Mouse (Mus musculus): ENCODE data around the gene Iqcb1.
"Not testable (repeated sequence)": the region's sequence is repeated elsewhere in the genome, so short reads cannot be mapped to it uniquely, and the experiment has no call there.

Iqcb1 gene

GRCm38 (mm10) chr16:36828054-36828786, at the start of gene Iqcb1:
TSS of gene Iqcb1 (plus strand) at chr16:36828385.
- peak; percentile 50 for DNase-seq (ENCODE audit: low read depth, low spot score)

- DNase-seq (ENCODE audit: low read depth, low spot score) = no peak
These were observed 44.0 kb upstream of the Iqcb1 start for GRCm38 (mm10) chr16:36784146-36784545.

- DNase-seq (ENCODE audit: low read depth, low spot score) = no peak
These were observed 43.4 kb upstream of the Iqcb1 start, which contains the start of gene Slc15a2 for GRCm38 (mm10) chr16:36784594-36785313. TSS of gene Slc15a2 (minus strand) at chr16:36784962.

GRCm38 (mm10) chr16:36786466-36786865, 41.7 kb upstream of the Iqcb1 start:
- DNase-seq (ENCODE audit: low read depth, low spot score) = no peak

GRCm38 (mm10) chr16:36790166-36790565, 38.0 kb upstream of the Iqcb1 start:
- no peak for DNase-seq (ENCODE audit: low read depth, low spot score)

GRCm38 (mm10) chr16:36794976-36795375, 33.2 kb upstream of the Iqcb1 start:
- no peak for DNase-seq (ENCODE audit: low read depth, low spot score)

GRCm38 (mm10) chr16:36798334-36798733, 29.9 kb upstream of the Iqcb1 start:
- DNase-seq (ENCODE audit: low read depth, low spot score) = no peak

- no peak for DNase-seq (ENCODE audit: low read depth, low spot score)
These were observed 25.8 kb upstream of the Iqcb1 start for GRCm38 (mm10) chr16:36802361-36802760.

GRCm38 (mm10) chr16:36808616-36809015, 19.6 kb upstream of the Iqcb1 start:
- no peak for DNase-seq (ENCODE audit: low read depth, low spot score)

GRCm38 (mm10) chr16:36813680-36814079, 14.5 kb upstream of the Iqcb1 start:
- DNase-seq (ENCODE audit: low read depth, low spot score) = no peak

GRCm38 (mm10) chr16:36816916-36817315, 11.3 kb upstream of the Iqcb1 start:
- no peak for DNase-seq (ENCODE audit: low read depth, low spot score)

GRCm38 (mm10) chr16:36817321-36817926, 10.8 kb upstream of the Iqcb1 start:
- peak; percentile 64 for DNase-seq (ENCODE audit: low read depth, low spot score)

GRCm38 (mm10) chr16:36820016-36820415, 8.2 kb upstream of the Iqcb1 start:
- DNase-seq (ENCODE audit: low read depth, low spot score) = no peak

- no peak for DNase-seq (ENCODE audit: low read depth, low spot score)
These were observed 7.4 kb upstream of the Iqcb1 start for GRCm38 (mm10) chr16:36820747-36821146.

GRCm38 (mm10) chr16:36821474-36821873, 6.7 kb upstream of the Iqcb1 start:
- no peak for DNase-seq (ENCODE audit: low read depth, low spot score)

- DNase-seq (ENCODE audit: low read depth, low spot score) = no peak
These were observed 553 bp upstream of the Iqcb1 start for GRCm38 (mm10) chr16:36827611-36828053.

- DNase-seq (ENCODE audit: low read depth, low spot score) = no peak
These were observed 635 bp downstream of the Iqcb1 start for GRCm38 (mm10) chr16:36828820-36829219.

- DNase-seq (ENCODE audit: low read depth, low spot score) = not testable (repeated sequence)
These were observed 18.7 kb downstream of the Iqcb1 start for GRCm38 (mm10) chr16:36846894-36847293.

- DNase-seq (ENCODE audit: low read depth, low spot score) = no peak
These were observed 23.0 kb downstream of the Iqcb1 start for GRCm38 (mm10) chr16:36851202-36851601.

GRCm38 (mm10) chr16:36863585-36863984, 35.4 kb downstream of the Iqcb1 start:
- DNase-seq (ENCODE audit: low read depth, low spot score) = no peak

- DNase-seq (ENCODE audit: low read depth, low spot score) = no peak
These were observed 41.3 kb downstream of the Iqcb1 start for GRCm38 (mm10) chr16:36869442-36869841.

GRCm38 (mm10) chr16:36874583-36875275, 46.5 kb downstream of the Iqcb1 start, which contains the start of the genes Eaf2 and Golgb1:
TSS of gene Eaf2 (minus strand) at chr16:36875003.
TSS of gene Golgb1 (plus strand) at chr16:36875140.
- peak; percentile 100 for DNase-seq (ENCODE audit: low read depth, low spot score)
